Mouse (Mus musculus) embryonic facial prominence, embryonic 12.5 days (tissue): ENCODE measurements around the gene Camk2d. TPM values are rescaled to one million over a fixed set of nuclear protein-coding genes. Genes with fewer than 3 reads are reported as not detected.

ENCODE experiments used
- ATAC-seq: fragments of 200-750 bp; cut with Nextera tagmentation; 2 replicates; pipeline ENCODE4 v1.8.0; 2017; ENCODE audit not compliant: insufficient number of reproducible peaks, insufficient read depth, low FRiP score, low TSS enrichment
- H3K27ac ChIP-seq: fragments of 300-500 bp; sonication (generic); 2 replicates; pipeline ENCODE4 v1.5.1; 2016; ENCODE audit warnings: mild to moderate bottlenecking
- H3K27me3 ChIP-seq: fragments of 300-500 bp; sonication (generic); 2 replicates; pipeline ENCODE4 v1.6.1; 2016; ENCODE audit warnings: mild to moderate bottlenecking, moderate library complexity
- H3K36me3 ChIP-seq: fragments of 300-500 bp; sonication (generic); 2 replicates; pipeline ENCODE4 v1.6.1; 2016; ENCODE audit warnings: mild to moderate bottlenecking
- H3K4me1 ChIP-seq: fragments of 300-500 bp; sonication (generic); 2 replicates; pipeline ENCODE4 v1.6.1; 2016
- H3K4me2 ChIP-seq: fragments of 300-500 bp; sonication (generic); replicated peaks from 2 replicates; pipeline ENCODE4 v1.6.1; 2016; ENCODE audit warnings: mild to moderate bottlenecking, moderate library complexity
- H3K4me3 ChIP-seq: fragments of 300-500 bp; sonication (generic); 2 replicates; pipeline ENCODE4 v1.5.1; 2016; ENCODE audit warnings: mild to moderate bottlenecking
- H3K9ac ChIP-seq: fragments of 300-500 bp; sonication (generic); 2 replicates; pipeline ENCODE4 v1.6.1; 2016; ENCODE audit warnings: mild to moderate bottlenecking, moderate library complexity
- H3K9me3 ChIP-seq: fragments of 300-500 bp; sonication (generic); 2 replicates; pipeline ENCODE4 v1.6.1; 2016; ENCODE audit warnings: mild to moderate bottlenecking, moderate library complexity
- WGBS: fragments of 180-500 bp; shearing (Covaris S2); methylation state at CpG from one replicate; pipeline ENCODE4 v1.1.7; 2016; 5-methylcytosine and 5-hydroxymethylcytosine counted together
- polyA plus RNA-seq: library from polyadenylated mRNA; unstranded; fragments of >200 nt; fragmentation: Nextera tagmentation; extraction: Ambion mirVana; gene quantifications from 2 replicates; pipeline ENCODE4 v1.2.1, GENCODE M21; 2016

Camk2d gene
- polyA plus RNA-seq, 1 experiment from 2014 or later: 25.0 TPM

DNA sequence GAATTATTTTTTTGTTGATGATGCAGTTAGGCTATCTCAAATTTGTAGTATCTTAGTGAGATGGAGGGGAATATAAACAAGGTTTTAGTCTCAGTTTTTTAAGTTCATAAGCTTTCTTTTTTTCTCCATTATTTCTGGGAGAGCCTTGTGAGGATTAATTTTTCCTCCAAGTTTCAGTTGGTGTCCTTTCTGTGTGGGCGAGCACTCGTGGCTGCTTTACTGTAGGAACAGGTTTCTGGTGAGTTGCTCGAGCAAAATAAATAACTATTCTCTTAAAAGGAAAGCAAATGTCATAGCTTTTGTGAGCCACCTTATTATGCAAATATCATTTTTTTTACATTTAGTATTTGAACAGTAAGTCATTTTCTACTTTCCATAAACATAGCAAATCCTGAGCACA lies 74.3 kb downstream of the Camk2d start:
- no peaks in the 10 kb centered on the region for H3K27me3 ChIP-seq
- no peak overlapping the region for H3K4me3 ChIP-seq
- H3K9me3 ChIP-seq: no peaks in the 10 kb centered on the region
- no peak overlapping the region for H3K9ac ChIP-seq
- H3K36me3 ChIP-seq: no peaks in the 10 kb centered on the region
- peaks cover 22% of the 10 kb centered on the region for H3K4me1 ChIP-seq
- 86% methylated on average over 3 of the region's 3 CpGs for WGBS
- H3K4me2 ChIP-seq: no peak overlapping the region
- H3K27ac ChIP-seq: no peak overlapping the region
- ATAC-seq: no peak

DNA sequence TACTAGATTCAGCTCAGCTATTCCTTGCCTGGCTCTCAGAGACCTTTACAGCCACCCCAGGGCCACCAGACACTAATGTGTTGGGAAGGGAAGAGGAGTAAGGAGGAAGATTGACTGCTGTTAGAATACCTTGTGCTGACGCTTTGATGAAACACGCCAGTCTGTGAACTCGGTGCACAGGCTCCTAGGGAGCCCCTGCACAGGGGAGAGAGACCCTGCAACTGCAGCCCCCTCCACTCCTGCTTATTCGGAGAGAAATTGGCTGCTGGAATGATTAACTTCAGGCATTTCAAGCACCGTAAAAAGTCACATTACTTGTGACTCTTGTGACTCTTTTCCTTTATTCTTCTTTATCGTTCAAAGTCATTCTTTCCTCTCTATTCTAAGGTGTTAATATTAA lies 75.2 kb downstream of the Camk2d start:
- Histone ChIP-seq H3K36me3 (no peaks in the 10 kb centered on the region), H3K9me3 (no peaks in the 10 kb centered on the region), H3K4me2 (no peak overlapping the region), H3K27me3 (no peaks in the 10 kb centered on the region), H3K4me3 (no peak overlapping the region), H3K4me1 (peaks cover 22% of the 10 kb centered on the region), H3K9ac (no peak overlapping the region), H3K27ac (no peak overlapping the region)
- 60% methylated on average over 6 of the region's 6 CpGs for WGBS
- ATAC-seq: no peak

DNA sequence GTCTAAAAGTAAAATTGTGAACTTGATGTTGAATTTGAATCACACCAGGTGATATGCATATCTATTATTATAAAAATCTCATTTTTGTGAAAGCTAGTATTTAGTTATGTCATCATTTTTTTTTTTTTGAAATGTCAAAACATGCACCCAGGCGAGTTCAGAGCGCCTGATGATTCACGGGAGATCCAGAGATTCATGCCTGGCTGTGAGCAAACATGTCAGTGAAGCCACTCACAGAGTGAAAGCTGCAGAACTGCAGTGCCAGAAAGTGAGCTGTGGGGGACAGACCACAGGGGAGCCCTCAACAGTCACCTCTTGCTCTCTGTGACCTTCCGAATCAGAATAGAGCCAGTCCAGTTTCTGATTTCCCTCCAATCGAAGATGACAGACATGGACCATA lies 84.9 kb downstream of the Camk2d start:
- 85% methylated on average over 5 of the region's 5 CpGs for WGBS
- Histone ChIP-seq H3K9me3 (no peaks in the 10 kb centered on the region), H3K4me2 (no peak overlapping the region), H3K9ac (no peak overlapping the region), H3K4me1 (no peaks in the 10 kb centered on the region), H3K36me3 (no peaks in the 10 kb centered on the region), H3K27me3 (no peaks in the 10 kb centered on the region), H3K4me3 (no peak overlapping the region), H3K27ac (no peak overlapping the region)
- ATAC-seq: no peak

DNA sequence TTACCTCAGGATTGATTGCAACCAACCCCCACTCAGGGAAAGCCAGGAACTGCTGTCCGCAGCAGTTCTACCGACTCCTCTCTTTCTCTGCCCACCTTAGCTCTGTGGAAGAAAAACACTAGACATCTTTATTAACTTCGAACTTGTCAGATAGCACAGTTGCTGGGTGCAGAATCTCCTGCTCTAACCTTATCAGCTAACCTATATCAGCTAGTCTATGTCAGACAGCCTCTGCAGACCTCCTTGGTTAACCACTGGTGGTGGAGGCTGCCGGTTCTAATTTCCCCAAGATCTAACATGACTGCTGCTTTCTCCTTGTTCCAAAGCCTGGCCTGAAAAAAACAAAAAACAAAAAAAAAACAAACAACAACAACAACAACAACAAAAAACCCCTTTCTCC lies 85.9 kb downstream of the Camk2d start:
- Histone ChIP-seq H3K27ac (no peak overlapping the region), H3K36me3 (no peaks in the 10 kb centered on the region), H3K9me3 (no peaks in the 10 kb centered on the region), H3K4me1 (no peaks in the 10 kb centered on the region), H3K4me2 (no peak overlapping the region), H3K27me3 (no peaks in the 10 kb centered on the region), H3K4me3 (no peak overlapping the region), H3K9ac (no peak overlapping the region)
- no peak for ATAC-seq
- WGBS: 85% methylated on average over 4 of the region's 4 CpGs

DNA sequence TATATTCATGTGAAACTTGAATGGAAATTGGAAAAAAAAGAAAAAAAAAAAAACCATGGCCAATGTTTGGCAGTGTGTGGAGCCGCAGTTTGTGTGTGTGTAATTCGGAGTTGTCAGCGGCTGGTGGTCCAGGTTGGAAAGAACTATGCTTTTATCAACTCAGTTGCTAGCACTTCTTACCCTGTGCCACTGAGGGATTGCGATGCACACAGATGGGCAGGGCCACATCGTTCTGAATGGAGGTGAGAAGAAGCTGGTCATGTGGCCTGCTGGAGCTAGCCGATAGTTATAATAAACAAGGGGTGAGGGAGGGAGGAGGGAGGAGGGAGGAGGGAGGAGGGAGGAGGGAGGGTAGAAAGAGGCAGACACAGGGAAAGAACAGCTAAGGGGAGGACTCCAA lies 89.3 kb downstream of the Camk2d start:
- ATAC-seq: no peak
- 63% methylated on average over 6 of the region's 6 CpGs for WGBS

DNA sequence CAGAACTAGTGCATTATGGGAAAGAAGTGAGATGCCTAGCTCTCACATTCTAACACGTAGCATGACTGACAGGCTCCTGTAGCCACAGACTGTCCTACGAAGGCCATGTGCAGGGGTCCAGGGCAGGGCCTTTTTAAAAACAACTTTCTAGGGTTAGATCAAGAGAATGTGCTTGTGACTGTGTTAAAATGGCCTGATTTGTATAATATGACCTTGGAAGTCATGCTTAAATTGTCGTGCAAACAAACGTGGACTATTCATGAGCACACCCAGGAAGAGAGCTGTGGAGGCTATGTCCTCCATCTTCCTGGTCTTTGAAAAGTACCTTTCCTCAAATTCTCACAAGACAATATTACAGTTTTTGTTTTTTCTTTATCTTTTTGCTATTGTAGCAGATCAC lies 91.0 kb downstream of the Camk2d start:
- Histone ChIP-seq H3K4me3 (no peak overlapping the region), H3K4me2 (no peak overlapping the region), H3K4me1 (no peaks in the 10 kb centered on the region), H3K9me3 (no peaks in the 10 kb centered on the region), H3K9ac (no peak overlapping the region), H3K27ac (no peak overlapping the region), H3K27me3 (no peaks in the 10 kb centered on the region), H3K36me3 (no peaks in the 10 kb centered on the region)
- ATAC-seq: no peak
- 82% methylated on average over 4 of the region's 4 CpGs for WGBS

More for the DNA sequence above, 89.3 kb downstream of the Camk2d start:
- Histone ChIP-seq H3K4me3 (no peak overlapping the region), H3K9me3 (no peaks in the 10 kb centered on the region), H3K4me1 (no peaks in the 10 kb centered on the region), H3K9ac (no peak overlapping the region), H3K36me3 (no peaks in the 10 kb centered on the region), H3K27ac (no peak overlapping the region), H3K27me3 (no peaks in the 10 kb centered on the region), H3K4me2 (no peak overlapping the region)

DNA sequence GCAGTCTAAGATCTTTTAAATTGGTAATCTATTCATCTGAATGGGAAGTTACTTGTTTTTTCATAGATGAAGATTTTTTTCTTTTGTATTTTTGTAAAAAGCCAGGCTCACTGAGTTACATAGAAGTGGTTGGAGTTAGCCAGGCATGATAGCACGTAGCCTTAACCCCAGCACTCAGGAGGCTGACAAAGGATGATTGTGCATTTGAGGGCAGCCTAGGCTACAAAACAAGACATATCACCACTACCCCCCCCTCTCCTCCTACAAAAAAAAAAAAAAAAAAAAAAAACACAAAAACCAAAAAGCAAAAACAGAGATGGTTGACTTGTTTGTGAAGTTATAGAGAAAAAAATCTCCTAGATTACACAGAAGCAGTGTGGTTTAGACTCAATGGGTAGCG lies 92.4 kb downstream of the Camk2d start:
- no peak overlapping the region for H3K27ac ChIP-seq
- H3K4me3 ChIP-seq: no peak overlapping the region
- no peak for ATAC-seq
- H3K9ac ChIP-seq: no peak overlapping the region
- no peaks in the 10 kb centered on the region for H3K36me3 ChIP-seq
- H3K4me2 ChIP-seq: no peak overlapping the region
- H3K27me3 ChIP-seq: no peaks in the 10 kb centered on the region
- no peaks in the 10 kb centered on the region for H3K4me1 ChIP-seq
- 69% methylated on average over 2 of the region's 2 CpGs for WGBS
- no peaks in the 10 kb centered on the region for H3K9me3 ChIP-seq

DNA sequence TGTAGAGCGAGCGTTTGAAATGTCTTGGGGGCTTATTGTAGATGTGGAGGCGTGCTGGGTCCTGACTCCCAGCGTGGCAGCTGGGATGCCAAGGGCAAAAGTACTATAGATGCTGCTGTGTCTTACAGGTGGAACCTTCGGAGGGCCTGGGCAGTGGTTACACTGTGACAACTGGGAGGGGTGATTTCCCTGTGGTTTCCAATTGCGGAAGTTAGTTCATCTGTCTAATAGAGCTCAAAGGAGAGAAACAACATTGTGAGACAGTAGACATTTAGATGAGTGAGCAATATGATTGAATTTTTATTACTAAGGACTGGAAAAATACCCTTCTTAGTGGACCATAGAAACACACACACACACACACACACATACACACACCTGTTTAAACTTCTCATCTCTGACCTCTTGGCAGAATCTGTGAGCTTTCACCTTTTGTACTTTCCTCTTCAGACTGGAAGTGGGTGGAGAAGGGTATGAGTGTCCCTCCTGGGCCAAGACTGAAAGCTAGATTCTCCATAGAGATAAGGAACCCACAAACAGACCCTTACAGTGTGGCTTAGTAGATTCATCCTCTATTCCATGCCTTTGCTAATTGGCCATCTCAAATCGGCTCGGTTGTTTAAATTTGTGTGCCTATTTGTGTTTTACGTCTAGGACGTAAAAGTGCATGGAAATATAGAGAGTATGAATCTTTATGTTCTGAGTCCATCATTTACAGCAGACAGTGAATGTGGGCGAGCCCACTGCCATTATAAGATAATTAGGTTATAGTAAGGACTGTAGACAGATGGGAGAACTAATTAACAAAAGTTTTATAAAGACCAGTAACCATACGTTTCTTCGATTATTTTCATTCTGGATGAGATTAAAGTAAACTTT lies 94.8 kb downstream of the Camk2d start:
- H3K4me3 ChIP-seq: no peak overlapping the region
- H3K36me3 ChIP-seq: no peaks in the 10 kb centered on the region
- no peak overlapping the region for H3K9ac ChIP-seq
- H3K4me1 ChIP-seq: peaks cover 5% of the 10 kb centered on the region; the same call in 1 of the 2 replicates
- no peak overlapping the region for H3K27ac ChIP-seq
- 80% methylated on average over 13 of the region's 13 CpGs for WGBS
- no peak for ATAC-seq
- H3K9me3 ChIP-seq: no peaks in the 10 kb centered on the region
- H3K4me2 ChIP-seq: no peak overlapping the region
- no peaks in the 10 kb centered on the region for H3K27me3 ChIP-seq

DNA sequence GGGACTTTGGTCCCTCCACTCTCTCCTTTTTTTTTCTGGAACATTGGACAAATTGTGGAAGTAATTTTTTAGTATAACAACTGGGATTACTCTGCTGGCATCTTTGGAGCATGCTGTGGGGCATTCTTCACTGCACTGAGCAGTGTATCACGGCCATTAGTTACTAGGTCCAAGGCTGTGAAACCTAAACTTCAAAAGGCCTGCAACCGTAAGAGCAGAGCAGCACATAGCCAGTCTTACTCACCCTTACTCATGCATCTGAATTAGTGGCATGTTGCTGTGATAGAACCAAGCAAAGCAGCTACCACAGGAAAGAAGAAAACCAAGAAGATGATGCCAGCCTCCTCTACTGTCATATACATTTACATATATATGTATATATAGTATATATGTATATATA lies 95.5 kb downstream of the Camk2d start:
- no peak for ATAC-seq
- Histone ChIP-seq H3K9ac (no peak overlapping the region), H3K27ac (no peak overlapping the region), H3K27me3 (no peaks in the 10 kb centered on the region), H3K4me2 (no peak overlapping the region), H3K9me3 (no peaks in the 10 kb centered on the region), H3K4me1 (peaks cover 5% of the 10 kb centered on the region; the same call in 1 of the 2 replicates), H3K36me3 (no peaks in the 10 kb centered on the region), H3K4me3 (no peak overlapping the region)
- 67% methylated on average over 2 of the region's 2 CpGs for WGBS

DNA sequence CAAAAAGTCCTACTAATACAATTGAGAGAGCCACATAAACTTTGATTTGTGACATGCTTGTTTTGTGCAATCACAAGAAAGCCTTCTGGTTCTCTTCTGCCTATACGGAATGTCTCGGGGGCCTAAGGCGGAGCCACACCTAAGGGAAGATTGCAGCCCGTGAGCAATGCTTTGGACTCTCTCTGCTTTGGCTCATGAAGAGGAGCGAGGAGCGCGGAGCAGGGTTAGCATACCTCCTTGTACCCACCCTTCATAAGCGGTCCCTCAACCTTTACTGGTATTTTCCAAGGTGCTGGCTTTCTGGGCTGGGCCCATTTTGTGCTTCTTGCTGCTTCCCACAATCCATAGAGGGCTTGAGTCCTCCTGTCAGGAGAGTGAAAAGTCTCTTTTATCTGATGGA lies 96.7 kb downstream of the Camk2d start:
- Histone ChIP-seq H3K9me3 (no peaks in the 10 kb centered on the region), H3K27ac (no peak overlapping the region), H3K4me2 (no peak overlapping the region), H3K9ac (no peak overlapping the region), H3K27me3 (no peaks in the 10 kb centered on the region), H3K4me3 (no peak overlapping the region), H3K36me3 (no peaks in the 10 kb centered on the region), H3K4me1 (peaks cover 5% of the 10 kb centered on the region; the same call in 1 of the 2 replicates)
- no peak for ATAC-seq
- 70% methylated on average over 8 of the region's 8 CpGs for WGBS

DNA sequence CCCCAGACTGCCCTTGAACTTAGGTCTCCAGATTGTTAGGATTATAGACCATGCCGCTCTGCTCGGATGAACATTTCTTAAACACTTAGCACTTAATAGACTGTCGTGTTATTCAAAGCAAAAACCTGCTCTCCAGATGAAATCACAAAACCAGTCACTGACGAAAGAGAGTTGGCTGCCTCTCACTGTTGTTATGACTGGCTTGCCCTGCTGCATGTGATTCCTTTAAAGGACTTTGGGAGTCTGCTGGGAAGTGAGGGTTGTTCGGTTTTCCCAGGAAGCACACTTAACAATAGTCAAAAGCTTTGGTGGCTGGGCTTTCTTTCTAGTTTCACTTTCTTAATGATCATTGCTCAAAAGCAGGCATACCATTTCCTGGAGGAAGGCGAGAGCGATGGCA lies 97.2 kb downstream of the Camk2d start:
- ATAC-seq: peak; percentile 44; the same call in 1 of the 2 replicates
- Histone ChIP-seq H3K27me3 (no peaks in the 10 kb centered on the region), H3K4me1 (peaks cover 5% of the 10 kb centered on the region; the same call in 1 of the 2 replicates), H3K9ac (no peak overlapping the region), H3K4me2 (peak overlapping the region; percentile 3; the same call in 1 of the 2 replicates), H3K36me3 (no peaks in the 10 kb centered on the region), H3K9me3 (no peaks in the 10 kb centered on the region), H3K4me3 (no peak overlapping the region), H3K27ac (no peak overlapping the region)
- WGBS: 38% methylated on average over 7 of the region's 7 CpGs

DNA sequence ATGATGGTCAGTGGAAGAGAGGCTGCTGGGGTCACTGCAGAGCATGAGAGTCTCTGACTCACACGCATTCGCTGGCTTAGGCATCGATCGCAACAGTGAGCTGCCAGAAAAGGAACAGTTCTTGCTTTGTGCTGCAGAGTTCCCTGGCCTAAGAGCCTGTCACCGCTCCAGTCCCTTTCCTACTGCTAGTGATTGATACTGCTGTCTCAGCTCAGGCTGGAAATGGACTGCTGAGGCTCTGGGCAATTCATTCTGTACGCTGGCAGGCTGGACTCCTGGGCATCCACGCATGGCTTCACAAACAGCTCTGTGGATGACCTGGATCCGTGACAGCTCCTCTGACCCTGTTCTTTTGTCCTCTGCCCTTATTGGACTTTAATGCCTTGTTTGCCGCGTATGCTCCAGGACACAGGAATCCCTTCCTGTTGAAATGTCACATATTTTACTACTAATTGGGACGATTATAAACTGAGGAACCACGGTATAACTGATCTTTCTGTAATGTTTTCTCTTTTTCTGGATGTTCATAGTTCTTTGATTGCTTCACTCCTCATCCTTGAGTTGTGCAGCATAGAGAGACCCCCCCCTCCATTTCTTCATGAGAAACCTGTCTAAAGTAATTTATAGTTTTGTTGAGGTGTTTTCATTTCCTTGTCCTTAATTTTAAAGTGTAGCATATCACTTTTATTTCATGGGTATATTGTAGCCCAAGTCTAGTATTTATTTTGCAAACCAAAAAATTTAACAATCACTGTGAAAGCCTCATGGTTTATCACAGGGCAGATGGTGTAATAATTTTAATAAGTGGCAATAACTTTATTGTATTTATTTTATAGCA lies 99.6 kb downstream of the Camk2d start:
- H3K9ac ChIP-seq: no peak overlapping the region
- H3K27me3 ChIP-seq: no peaks in the 10 kb centered on the region
- peak; percentile 44 for ATAC-seq
- peaks cover 8% of the 10 kb centered on the region; the same call in 1 of the 2 replicates for H3K4me1 ChIP-seq
- no peaks in the 10 kb centered on the region for H3K36me3 ChIP-seq
- no peak overlapping the region for H3K27ac ChIP-seq
- H3K9me3 ChIP-seq: no peaks in the 10 kb centered on the region
- H3K4me3 ChIP-seq: no peak overlapping the region
- no peak overlapping the region for H3K4me2 ChIP-seq
- WGBS: 35% methylated on average over 12 of the region's 12 CpGs
